Mouse (Mus musculus): ENCODE measurements around the gene Atcay. TPM values are rescaled to one million over a fixed set of nuclear protein-coding genes. Genes with fewer than 3 reads are reported as not detected.
A peak's percentile ranks its signal among the peaks of the same experiment; 100 is the strongest.

The Atcay gene
- total and polyA plus RNA-seq, 3 experiments: 0.11 TPM; not detected in 2

GRCm38 (mm10) chr10:81192270-81192967 lies 38.2 kb downstream of the Atcay start:
- Histone ChIP-seq H3K36me3 (replicated peaks) (peaks cover 54% of the 10 kb centered on the region), H3K4me3 (ENCODE audit: low read depth, low read length) (peak overlapping the region; percentile 75), H3K9me3 (replicated peaks) (no peaks in the 10 kb centered on the region), H3K27me3 (ENCODE audit: insufficient read depth, low read length) (peaks cover 30% of the 10 kb centered on the region), H3K4me1 (ENCODE audit: insufficient read depth, low read depth, low read length) (peaks cover 51% of the 10 kb centered on the region)
- ATAC-seq (ENCODE audit: extremely low read depth, insufficient number of reproducible peaks, low FRiP score, poor library complexity, severe bottlenecking) (peak; percentile 45; the same call in 1 of the 2 replicates), DNase-seq (ENCODE audit: low spot score) (peak; percentile 87)
- TF ChIP-seq GATA1 (IDR thresholded peaks at IDR 0.05; ENCODE audit: borderline replicate concordance, low read length): no peak
- TF ChIP-seq TAL1 (conservative IDR thresholded peaks at IDR 0.05; ENCODE audit: low read depth, low read length): no peak
- no peak for TF ChIP-seq POLR2AphosphoS5 (IDR thresholded peaks at IDR 0.05; ENCODE audit: insufficient replicate concordance, low read depth, low read length)
- TF ChIP-seq CTCF (IDR thresholded peaks at IDR 0.05; ENCODE audit: low read depth, low read length): no peak
- TF ChIP-seq GATA2 (IDR thresholded peaks at IDR 0.05; ENCODE audit: borderline replicate concordance, low read depth, low read length): no peak

DNA sequence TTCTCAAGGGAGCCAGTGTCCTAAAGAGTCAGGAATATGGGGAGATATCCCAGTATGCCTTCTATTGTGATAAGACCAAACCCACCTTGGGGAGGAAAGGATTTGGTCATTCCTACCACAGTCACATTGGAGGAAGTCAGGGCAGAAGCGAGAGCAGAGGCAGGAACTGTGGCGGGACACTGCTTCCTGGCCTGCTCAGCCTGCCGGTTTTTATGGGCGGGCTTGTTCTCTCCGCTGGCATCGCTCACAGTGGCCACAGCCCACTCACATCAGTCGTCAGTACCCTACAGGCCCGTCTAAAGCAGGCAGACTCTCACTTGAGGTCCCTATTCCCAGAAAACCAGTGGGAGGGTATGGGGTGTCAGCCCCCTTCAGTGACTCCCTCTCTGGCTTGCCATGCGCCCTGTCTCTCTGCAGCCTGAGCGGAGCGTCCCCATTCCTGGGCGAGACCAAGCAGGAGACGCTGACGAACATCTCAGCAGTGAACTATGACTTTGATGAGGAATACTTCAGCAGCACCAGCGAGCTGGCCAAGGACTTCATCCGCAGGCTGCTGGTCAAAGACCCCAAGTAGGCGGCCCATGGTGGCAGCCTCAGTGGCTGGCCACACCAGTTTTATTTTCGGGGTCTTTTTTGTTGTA lies 39.2 kb downstream of the Atcay start:
- Histone ChIP-seq H3K4me3 (ENCODE audit: low read depth, low read length) (no peak overlapping the region; the same call in 1 of the 2 replicates), H3K27me3 (ENCODE audit: insufficient read depth, low read length) (peaks cover 20% of the 10 kb centered on the region), H3K9me3 (replicated peaks) (no peaks in the 10 kb centered on the region), H3K36me3 (replicated peaks) (peaks cover 64% of the 10 kb centered on the region), H3K4me1 (ENCODE audit: insufficient read depth, low read depth, low read length) (peaks cover 59% of the 10 kb centered on the region)
- ATAC-seq (ENCODE audit: extremely low read depth, insufficient number of reproducible peaks, low FRiP score, poor library complexity, severe bottlenecking) (no peak), DNase-seq (ENCODE audit: low spot score) (no peak)
- TF ChIP-seq GATA1 (IDR thresholded peaks at IDR 0.05; ENCODE audit: borderline replicate concordance, low read length) (no peak), GATA2 (IDR thresholded peaks at IDR 0.05; ENCODE audit: borderline replicate concordance, low read depth, low read length) (no peak), CTCF (IDR thresholded peaks at IDR 0.05; ENCODE audit: low read depth, low read length) (no peak), TAL1 (conservative IDR thresholded peaks at IDR 0.05; ENCODE audit: low read depth, low read length) (no peak), POLR2AphosphoS5 (IDR thresholded peaks at IDR 0.05; ENCODE audit: insufficient replicate concordance, low read depth, low read length) (no peak)

DNA sequence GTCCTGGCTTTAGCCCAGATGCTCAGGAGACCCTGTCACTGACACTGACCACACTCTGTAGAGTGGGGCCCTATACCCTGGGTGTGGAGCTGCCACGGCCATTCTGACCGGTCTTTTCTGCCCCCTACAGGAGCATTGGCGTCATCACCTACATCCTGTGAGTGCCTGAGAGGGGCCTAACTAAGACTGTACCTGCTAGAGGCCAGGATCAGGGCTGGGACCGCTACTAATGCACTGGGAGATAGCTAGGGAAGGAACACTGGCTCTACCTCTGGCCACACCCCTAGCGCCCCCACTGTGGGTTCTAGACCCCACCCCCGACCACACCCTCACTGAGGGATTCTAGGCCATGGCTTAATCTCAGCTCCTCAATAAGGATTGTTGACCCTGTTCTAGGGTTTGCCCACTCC lies 39.7 kb downstream of the Atcay start:
- peaks cover 67% of the 10 kb centered on the region for H3K36me3 ChIP-seq (replicated peaks)

GRCm38 (mm10) chr10:81190236-81190911 lies 40.3 kb downstream of the Atcay start:
- Histone ChIP-seq H3K9me3 (replicated peaks) (no peaks in the 10 kb centered on the region), H3K27me3 (ENCODE audit: insufficient read depth, low read length) (peaks cover 10% of the 10 kb centered on the region), H3K36me3 (replicated peaks) (peaks cover 71% of the 10 kb centered on the region), H3K4me3 (ENCODE audit: low read depth, low read length) (peak overlapping the region; percentile 46), H3K4me1 (ENCODE audit: insufficient read depth, low read depth, low read length) (peaks cover 55% of the 10 kb centered on the region)
- DNase-seq (ENCODE audit: low spot score) (no peak), ATAC-seq (ENCODE audit: extremely low read depth, insufficient number of reproducible peaks, low FRiP score, poor library complexity, severe bottlenecking) (no peak)
- TF ChIP-seq CTCF (IDR thresholded peaks at IDR 0.05; ENCODE audit: low read depth, low read length) (peak; percentile 35), TAL1 (conservative IDR thresholded peaks at IDR 0.05; ENCODE audit: low read depth, low read length) (no peak)

More for the DNA sequence above, 39.7 kb downstream of the Atcay start:
- Histone ChIP-seq H3K4me1 (ENCODE audit: insufficient read depth, low read depth, low read length) (peaks cover 59% of the 10 kb centered on the region), H3K27me3 (ENCODE audit: insufficient read depth, low read length) (peaks cover 15% of the 10 kb centered on the region), H3K9me3 (replicated peaks) (no peaks in the 10 kb centered on the region), H3K4me3 (ENCODE audit: low read depth, low read length) (no peak overlapping the region)
- DNase-seq (ENCODE audit: low spot score) (no peak), ATAC-seq (ENCODE audit: extremely low read depth, insufficient number of reproducible peaks, low FRiP score, poor library complexity, severe bottlenecking) (no peak)
- TF ChIP-seq POLR2AphosphoS5 (IDR thresholded peaks at IDR 0.05; ENCODE audit: insufficient replicate concordance, low read depth, low read length) (no peak), CTCF (IDR thresholded peaks at IDR 0.05; ENCODE audit: low read depth, low read length) (no peak), GATA2 (IDR thresholded peaks at IDR 0.05; ENCODE audit: borderline replicate concordance, low read depth, low read length) (no peak), TAL1 (conservative IDR thresholded peaks at IDR 0.05; ENCODE audit: low read depth, low read length) (no peak)

- H3K9me3 ChIP-seq (replicated peaks): no peaks in the 10 kb centered on the region
- peaks cover 77% of the 10 kb centered on the region for H3K36me3 ChIP-seq (replicated peaks)
- TF ChIP-seq POLR2AphosphoS5 (IDR thresholded peaks at IDR 0.05; ENCODE audit: insufficient replicate concordance, low read depth, low read length) (no peak), CTCF (IDR thresholded peaks at IDR 0.05; ENCODE audit: low read depth, low read length) (no peak), GATA1 (IDR thresholded peaks at IDR 0.05; ENCODE audit: borderline replicate concordance, low read length) (no peak), GATA2 (IDR thresholded peaks at IDR 0.05; ENCODE audit: borderline replicate concordance, low read depth, low read length) (no peak), TAL1 (conservative IDR thresholded peaks at IDR 0.05; ENCODE audit: low read depth, low read length) (no peak)
- peaks cover 5% of the 10 kb centered on the region for H3K27me3 ChIP-seq (ENCODE audit: insufficient read depth, low read length)
- DNase-seq (ENCODE audit: low spot score): no peak
- H3K4me1 ChIP-seq (ENCODE audit: insufficient read depth, low read depth, low read length): peaks cover 57% of the 10 kb centered on the region
- no peak overlapping the region for H3K4me3 ChIP-seq (ENCODE audit: low read depth, low read length)
- ATAC-seq (ENCODE audit: extremely low read depth, insufficient number of reproducible peaks, low FRiP score, poor library complexity, severe bottlenecking): no peak
These were observed 40.8 kb downstream of the Atcay start for GRCm38 (mm10) chr10:81189821-81190220.

DNA sequence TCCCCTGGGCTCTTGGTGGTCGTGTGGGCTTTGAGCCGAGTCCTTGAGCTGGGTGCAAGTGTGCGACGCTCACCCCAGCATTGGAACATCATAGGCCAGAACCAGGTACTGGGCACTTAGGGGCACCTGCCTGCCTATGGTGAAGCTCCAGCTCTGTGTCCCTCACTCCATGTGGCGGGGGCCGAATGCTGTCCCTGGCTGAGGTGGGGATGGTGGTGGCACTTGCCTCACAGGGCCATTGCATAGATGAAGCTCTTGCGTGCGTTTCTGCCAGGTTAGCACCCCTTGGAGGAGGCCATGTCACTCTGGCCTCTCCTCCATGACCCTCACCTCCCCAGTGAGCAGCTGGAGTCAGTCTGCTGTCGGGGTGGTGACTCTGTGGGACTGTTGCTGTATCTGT lies 43.5 kb downstream of the Atcay start:
- peaks cover 59% of the 10 kb centered on the region for H3K4me1 ChIP-seq (ENCODE audit: insufficient read depth, low read depth, low read length)
- DNase-seq (ENCODE audit: low spot score): no peak
- peaks cover 85% of the 10 kb centered on the region for H3K36me3 ChIP-seq (replicated peaks)

More for the DNA sequence above, 43.5 kb downstream of the Atcay start:
- peak overlapping the region; percentile 10; the same call in 1 of the 2 replicates for H3K4me3 ChIP-seq (ENCODE audit: low read depth, low read length)
- H3K27me3 ChIP-seq (ENCODE audit: insufficient read depth, low read length): no peaks in the 10 kb centered on the region
- TF ChIP-seq GATA2 (IDR thresholded peaks at IDR 0.05; ENCODE audit: borderline replicate concordance, low read depth, low read length): no peak
- TF ChIP-seq GATA1 (IDR thresholded peaks at IDR 0.05; ENCODE audit: borderline replicate concordance, low read length): no peak
- no peak for TF ChIP-seq CTCF (IDR thresholded peaks at IDR 0.05; ENCODE audit: low read depth, low read length)
- no peak for TF ChIP-seq TAL1 (conservative IDR thresholded peaks at IDR 0.05; ENCODE audit: low read depth, low read length)
- no peak for TF ChIP-seq POLR2AphosphoS5 (IDR thresholded peaks at IDR 0.05; ENCODE audit: insufficient replicate concordance, low read depth, low read length)
- no peaks in the 10 kb centered on the region for H3K9me3 ChIP-seq (replicated peaks)
- no peak for ATAC-seq (ENCODE audit: extremely low read depth, insufficient number of reproducible peaks, low FRiP score, poor library complexity, severe bottlenecking)

All from G1E (cell line).